Mouse (Mus musculus) lung, adult 2 months (tissue): Measurements from ENCODE around the gene Myh6. TPM values are rescaled to one million over a fixed set of nuclear protein-coding genes. Genes with fewer than 3 reads are reported as not detected.

ENCODE experiments used
- DNase-seq: peaks from one replicate; pipeline ENCODE4 v3.0.0; 2022
- H3K4me1 ChIP-seq: fragments of 200-500 bp; 2 replicates; pipeline ENCODE4 v1.6.1; 2011; ENCODE audit warnings: low read length; ENCODE audit not compliant: control insufficient read depth, insufficient read depth
- H3K4me3 ChIP-seq: fragments of 200-500 bp; replicated peaks from 2 replicates; pipeline ENCODE3; 2011; ENCODE audit warnings: low read depth, mild to moderate bottlenecking, control low read depth, low read length; ENCODE audit errors: extremely low read depth
- CTCF ChIP-seq: fragments of 200-500 bp; IDR thresholded peaks from 2 replicates; pipeline ENCODE4 v1.5.1; 2011; ENCODE audit warnings: mild to moderate bottlenecking, low read length, control low read depth; ENCODE audit not compliant: insufficient read depth
- POLR2A ChIP-seq: fragments of 200-500 bp; IDR thresholded peaks from 2 replicates; pipeline ENCODE4 v1.6.1; 2011; ENCODE audit warnings: low read depth, mild to moderate bottlenecking, control low read depth, low read length, borderline replicate concordance; ENCODE audit errors: extremely low read depth
- WGBS: fragments of 180-500 bp; shearing (Covaris S2); methylation state at CpG from one replicate; pipeline ENCODE4 v1.1.7; 2018; 5-methylcytosine and 5-hydroxymethylcytosine counted together
- polyA plus RNA-seq: library from polyadenylated mRNA; depleted of rRNA; stranded (reverse); fragments of >200 nt; gene quantifications from 2 replicates; pipeline ENCODE4 v1.2.3, GENCODE M21; 2012

The Myh6 gene
- polyA plus RNA-seq, 1 experiment = 128 TPM

GRCm38 (mm10) chr14:54925349-54926342 lies 41.1 kb downstream of the Myh6 start, which contains the start of gene Efs:
TSS of gene Efs (minus strand) at chr14:54926126.
- H3K4me3 ChIP-seq = peak within 1 kb of the TSS; percentile 48
- 0 out of 2 replicates have a peak, but pooled peaks have one; percentile 4 for TF ChIP-seq POLR2A
- TF ChIP-seq CTCF = no peak
- peak; percentile 47 for DNase-seq
- peaks cover 5% of the 10 kb centered on the region; the same call in 1 of the 2 replicates for H3K4me1 ChIP-seq
- WGBS = 6% methylated on average over 57 of the region's 57 CpGs

- DNase-seq = peak; percentile 13
- TF ChIP-seq POLR2A (no peak), CTCF (no peak)
- 54% methylated on average over 7 of the region's 7 CpGs for WGBS
- peaks cover 5% of the 10 kb centered on the region; the same call in 1 of the 2 replicates for H3K4me1 ChIP-seq
- no peak overlapping the region for H3K4me3 ChIP-seq
Measured at GRCm38 (mm10) chr14:54924641-54925348, 41.9 kb downstream of the Myh6 start.

- WGBS = 83% methylated on average over 16 of the region's 16 CpGs
- H3K4me3 ChIP-seq = no peak overlapping the region
- TF ChIP-seq POLR2A (no peak), CTCF (no peak)
- no peaks in the 10 kb centered on the region for H3K4me1 ChIP-seq
- no peak for DNase-seq
Measured at GRCm38 (mm10) chr14:54920076-54920685, 46.5 kb downstream of the Myh6 start.

- peak overlapping the region; percentile 70 for H3K4me3 ChIP-seq
- TF ChIP-seq POLR2A = no peak
- H3K4me1 ChIP-seq = peaks cover 4% of the 10 kb centered on the region
- DNase-seq = no peak
- 15% methylated on average over 10 of the region's 10 CpGs for WGBS
Measured at GRCm38 (mm10) chr14:54913343-54913742, 53.4 kb downstream of the Myh6 start.

- H3K4me1 ChIP-seq = peaks cover 4% of the 10 kb centered on the region
- peak; percentile 75; the same call in 1 of the 2 replicates for TF ChIP-seq POLR2A
- no peak for TF ChIP-seq CTCF
- H3K4me3 ChIP-seq = peak within 1 kb of the TSS; percentile 70
- peak; percentile 66 for DNase-seq
- under 1% methylated on average over 28 of the region's 28 CpGs for WGBS
Measured at GRCm38 (mm10) chr14:54912886-54913285, 53.8 kb downstream of the Myh6 start, which contains the start of gene Slc22a17. TSS of gene Slc22a17 (minus strand) at chr14:54913132.

- TF ChIP-seq CTCF = no peak
- TF ChIP-seq POLR2A = no peak
- Histone ChIP-seq H3K4me1 (peaks cover 4% of the 10 kb centered on the region), H3K4me3 (peak overlapping the region; percentile 70)
- no peak for DNase-seq
- WGBS = 6% methylated on average over 67 of the region's 69 CpGs
Measured at GRCm38 (mm10) chr14:54912109-54912850, 54.4 kb downstream of the Myh6 start.

- Histone ChIP-seq H3K4me3 (no peak overlapping the region), H3K4me1 (peaks cover 4% of the 10 kb centered on the region)
- no peak for DNase-seq
- 60% methylated on average over 7 of the region's 7 CpGs for WGBS
- TF ChIP-seq POLR2A = no peak
- no peak for TF ChIP-seq CTCF
Measured at GRCm38 (mm10) chr14:54908682-54909081, 58.0 kb downstream of the Myh6 start.

GRCm38 (mm10) chr14:54903641-54904040 lies 63.1 kb downstream of the Myh6 start:
- WGBS = 82% methylated on average over 4 of the region's 4 CpGs

More at GRCm38 (mm10) chr14:54903641-54904040, 63.1 kb downstream of the Myh6 start:
- DNase-seq = no peak
- no peak overlapping the region for H3K4me3 ChIP-seq
- no peak for TF ChIP-seq POLR2A
- no peak for TF ChIP-seq CTCF
- no peaks in the 10 kb centered on the region for H3K4me1 ChIP-seq
